Mouse (Mus musculus) liver, embryonic 14 days (tissue): ENCODE measurements around the gene Usf1. TPM values are rescaled to one million over a fixed set of nuclear protein-coding genes. Genes with fewer than 3 reads are reported as not detected.

Source experiments
- polyA plus RNA-seq: library from polyadenylated mRNA; depleted of rRNA; stranded (reverse); fragments of >200 nt; gene quantifications from 2 replicates; pipeline ENCODE4 v1.2.3, GENCODE M21; 2012; rRNA removed

Usf1 gene
- polyA plus RNA-seq, result 13.6 and 16.4 TPM in 2 replicates

DNA sequence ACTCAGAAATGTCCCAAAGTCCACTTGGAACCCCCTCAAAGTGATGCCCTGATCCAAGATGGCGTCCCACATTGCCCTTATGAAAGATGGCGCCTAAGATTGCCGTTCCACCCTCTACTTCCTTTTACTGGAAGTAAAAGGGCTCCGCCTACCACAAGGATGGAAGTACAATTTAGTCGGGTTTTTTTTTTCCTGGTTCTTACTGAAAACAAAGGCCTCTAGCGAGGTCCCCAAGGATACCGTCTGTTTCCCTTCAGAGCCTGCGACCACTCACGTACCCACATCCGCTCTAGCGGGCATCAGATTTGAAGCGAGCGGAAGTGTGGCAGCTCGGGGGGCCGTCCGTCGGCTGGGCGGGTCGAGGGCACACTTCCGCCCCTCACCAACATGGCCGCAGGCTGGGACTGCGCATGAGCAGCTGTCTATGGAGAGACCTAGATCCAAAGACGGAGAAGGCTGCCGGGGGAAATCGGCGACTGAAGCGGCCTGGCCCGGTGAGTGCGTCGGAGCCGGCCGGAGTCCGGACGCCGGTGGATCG, at the start of gene Usf1:
Usf1 (plus strand) TSS at position 367 of the 538 bp plus-strand sequence.

DNA sequence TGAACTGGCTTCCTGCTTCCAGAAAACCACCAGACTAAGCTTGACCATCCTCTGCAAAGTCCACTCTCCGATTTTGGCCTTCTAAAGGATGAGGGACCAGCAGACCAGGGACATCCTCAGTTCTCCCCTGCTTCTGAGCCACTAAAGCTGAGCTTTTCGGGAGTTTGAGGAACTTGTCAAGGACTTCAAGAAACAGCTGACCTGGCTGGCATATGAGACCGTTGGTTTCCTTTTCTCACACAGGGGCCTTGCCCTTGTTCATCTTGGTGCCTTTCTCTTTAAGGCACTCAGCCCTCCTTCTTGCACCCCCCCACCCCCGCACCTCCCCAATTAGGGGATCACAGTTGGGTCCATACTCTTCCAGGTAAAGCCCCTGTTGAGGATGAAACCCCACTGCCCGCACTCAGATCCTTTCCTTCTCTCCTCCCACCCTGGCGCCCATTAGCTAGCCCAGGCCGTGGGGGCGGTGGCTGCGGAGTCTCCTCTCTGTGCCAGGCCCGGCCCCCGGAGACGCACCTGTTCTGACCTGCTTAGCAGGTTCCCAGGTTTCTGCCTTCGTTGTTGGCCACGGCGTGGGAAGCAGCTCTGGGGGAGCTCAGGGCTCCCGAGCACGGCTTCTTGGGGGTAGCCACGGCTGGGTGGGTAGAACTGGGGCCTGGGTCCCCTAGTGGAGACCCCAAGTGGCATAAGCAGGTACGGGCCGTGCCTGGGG, 41.1 kb upstream of the Usf1 start, which contains the start of gene Nectin4:
Nectin4 (plus strand) TSS at position 255 of the 712 bp plus-strand sequence.

DNA sequence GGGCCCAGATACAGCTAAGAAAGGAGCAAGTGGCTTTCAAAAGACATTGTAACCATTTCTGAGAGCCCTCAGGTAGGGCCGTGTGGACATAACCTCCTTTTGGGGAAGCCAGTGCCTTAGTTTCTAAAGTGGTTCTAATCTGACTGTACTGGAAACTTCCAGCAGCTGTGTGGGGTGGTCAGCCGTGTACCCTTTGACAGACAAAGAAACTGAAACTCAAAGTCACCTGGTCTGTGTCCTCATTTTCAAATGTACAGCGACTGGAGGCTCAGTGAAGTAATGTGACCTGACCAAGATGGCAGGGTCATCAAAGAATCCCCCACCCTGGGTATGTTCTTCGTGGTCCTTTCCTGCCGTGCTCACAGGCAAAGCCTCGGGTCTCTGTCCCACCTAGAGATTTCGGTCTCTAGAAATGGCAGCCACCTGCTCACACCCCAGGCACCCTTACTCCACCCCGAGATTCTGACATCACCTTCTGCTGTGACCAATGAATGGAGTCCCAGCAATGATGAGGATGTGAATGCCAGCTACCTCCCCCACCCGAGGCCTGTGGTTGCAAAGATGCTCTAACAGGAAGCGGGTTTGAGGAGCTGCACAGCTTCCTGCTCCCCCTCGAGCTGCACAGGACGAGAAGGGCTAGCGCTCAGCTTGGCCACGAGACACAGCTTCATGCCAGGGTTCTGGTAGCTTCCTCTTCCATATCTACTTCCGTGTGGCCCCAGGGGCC, 22.6 kb upstream of the Usf1 start, which contains the start of gene Arhgap30:
Arhgap30 (plus strand) TSS at position 579 of the 727 bp plus-strand sequence.

DNA sequence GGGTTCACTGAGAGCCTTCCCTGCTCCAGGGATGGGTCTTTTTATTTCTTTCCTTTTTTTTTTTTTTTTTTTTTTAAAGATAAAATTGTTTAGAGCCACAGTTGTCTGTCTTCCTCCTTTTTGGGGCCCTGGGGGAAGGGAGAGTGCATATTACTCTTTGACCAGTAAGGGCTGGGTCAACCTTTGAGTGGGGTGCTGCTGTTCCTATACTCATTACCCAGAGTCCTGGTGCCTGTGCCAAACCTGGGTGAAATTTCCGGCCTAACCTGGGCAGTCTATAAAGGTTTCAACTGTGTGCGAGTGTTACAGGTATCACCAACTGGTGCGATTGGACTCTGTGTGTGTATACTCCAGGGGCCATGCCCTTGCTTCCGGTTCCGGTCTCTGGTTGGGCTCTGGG, 7.5 kb downstream of the Usf1 start, which contains the start of gene Tstd1:
Tstd1 (plus strand) TSS at position 213 of the 400 bp plus-strand sequence.

DNA sequence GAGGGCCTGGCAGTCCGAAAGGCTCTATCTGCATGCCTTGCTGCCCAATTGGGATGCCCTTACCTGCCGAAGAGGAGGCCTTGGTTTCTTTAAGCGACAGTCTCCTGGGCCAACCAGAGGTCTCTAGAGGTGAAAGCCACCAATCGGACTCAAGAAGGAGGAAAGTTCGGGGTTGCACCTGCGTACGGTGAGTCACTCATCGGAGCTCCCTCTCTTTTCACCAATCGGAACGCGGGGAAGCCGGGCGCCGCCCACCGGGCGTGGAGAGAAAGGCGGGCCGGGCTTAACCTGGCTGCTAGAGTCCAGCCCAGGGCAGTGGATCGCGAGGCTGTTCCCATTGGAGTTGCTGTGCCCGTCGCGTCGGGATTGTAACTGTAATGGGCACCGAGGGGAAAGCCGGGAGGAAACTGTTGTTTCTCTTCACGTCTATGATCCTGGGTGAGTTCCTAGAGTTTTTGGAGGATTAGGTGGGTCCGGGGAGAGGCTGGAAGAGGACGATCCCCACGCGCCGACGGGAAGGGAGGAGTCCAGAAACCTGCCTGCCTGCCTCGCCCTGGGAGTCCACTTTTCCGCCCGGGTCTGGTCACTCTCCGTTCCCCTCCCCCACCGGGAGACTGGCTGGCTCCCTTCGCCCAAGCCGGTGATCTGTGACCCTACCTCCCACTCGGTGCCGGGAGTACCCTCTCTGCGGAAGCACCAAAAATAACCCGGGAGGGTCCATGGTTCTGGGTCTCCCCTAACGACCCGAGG, 26.3 kb downstream of the Usf1 start, which contains the start of gene F11r:
F11r (plus strand) TSS at position 272 of the 750 bp plus-strand sequence.

Other genes with a start within 250 kb of the Usf1 start
- 1.0 and 1.1 TPM in 2 replicates for gene Pcp4l1, start 215.0 kb upstream of the Usf1 start, polyA plus RNA-seq
- 0.59 and 0.90 TPM in 2 replicates for gene Nr1i3, start 197.3 kb upstream of the Usf1 start, polyA plus RNA-seq
- 10.6 and 11.9 TPM in 2 replicates for gene Tomm40l, start 188.8 kb upstream of the Usf1 start, polyA plus RNA-seq
- 2,548 and 2,817 TPM in 2 replicates for gene Apoa2, start 186.3 kb upstream of the Usf1 start, polyA plus RNA-seq
- 41.9 and 56.5 TPM in 2 replicates for gene Fcer1g, start 176.9 kb upstream of the Usf1 start, polyA plus RNA-seq
- gene Adamts4, start 160.9 kb upstream of the Usf1 start, polyA plus RNA-seq, result 0.18 and 0.24 TPM in 2 replicates
- 80.1 and 91.3 TPM in 2 replicates for gene Ndufs2, start 159.9 kb upstream of the Usf1 start, polyA plus RNA-seq
- gene B4galt3, start 141.0 kb upstream of the Usf1 start, polyA plus RNA-seq, result 12.0 and 15.2 TPM in 2 replicates
- gene Ppox, start 130.1 kb upstream of the Usf1 start, polyA plus RNA-seq, result 138 and 165 TPM in 2 replicates
- gene Usp21, start 123.3 kb upstream of the Usf1 start, polyA plus RNA-seq, result 16.5 and 19.1 TPM in 2 replicates
- gene Ufc1, start 116.3 kb upstream of the Usf1 start, polyA plus RNA-seq, result 21.5 and 27.7 TPM in 2 replicates
- 15.6 and 18.6 TPM in 2 replicates for gene Dedd, start 82.2 kb upstream of the Usf1 start, polyA plus RNA-seq
- 20.0 and 23.2 TPM in 2 replicates for gene Nit1, start 65.7 kb upstream of the Usf1 start, polyA plus RNA-seq
- 41.8 and 44.2 TPM in 2 replicates for gene Pfdn2, start 65.6 kb upstream of the Usf1 start, polyA plus RNA-seq
- gene Klhdc9, start 50.5 kb upstream of the Usf1 start, polyA plus RNA-seq, result 0.23 and 0.24 TPM in 2 replicates
- gene Nectin4, start 41.2 kb upstream of the Usf1 start, polyA plus RNA-seq, result 0.06 and 0.21 TPM in 2 replicates
- 2.7 and 3.5 TPM in 2 replicates for gene Arhgap30, start 22.4 kb upstream of the Usf1 start, polyA plus RNA-seq
- 0.86 and 0.90 TPM in 2 replicates for gene Tstd1, start 7.6 kb downstream of the Usf1 start, polyA plus RNA-seq
- gene F11r, start 26.2 kb downstream of the Usf1 start, polyA plus RNA-seq, result 12.0 and 13.4 TPM in 2 replicates
- 2.0 and 2.4 TPM in 2 replicates for gene Alyref2, start 92.2 kb downstream of the Usf1 start, polyA plus RNA-seq
- not detected in 2 replicates for gene Itln1, start 124.0 kb downstream of the Usf1 start, polyA plus RNA-seq
- 0.11 and 0.17 TPM in 2 replicates for gene Cd244a, start 147.9 kb downstream of the Usf1 start, polyA plus RNA-seq
- 1.1 and 1.5 TPM in 2 replicates for gene Ly9, start 196.1 kb downstream of the Usf1 start, polyA plus RNA-seq
- 0.02 and 0.06 TPM in 2 replicates for gene Slamf7, start 241.7 kb downstream of the Usf1 start, polyA plus RNA-seq